Mouse (Mus musculus) lung, postnatal 25 days (tissue): ENCODE data around the gene Pim3.
A peak's percentile ranks its signal among the peaks of the same experiment; 100 is the strongest.

Experiments used
- DNase-seq: peaks from one replicate; pipeline ENCODE4 v3.0.0; 2022; ENCODE audit warnings: low spot score

Gene Pim3

GRCm38 (mm10) chr15:88881253-88882044 lies 19.5 kb downstream of the Pim3 start:
- DNase-seq, result no peak

GRCm38 (mm10) chr15:88882851-88883250 lies 20.9 kb downstream of the Pim3 start:
- DNase-seq, result no peak

GRCm38 (mm10) chr15:88883342-88883741 lies 21.4 kb downstream of the Pim3 start:
- no peak for DNase-seq

- no peak for DNase-seq
Measured at GRCm38 (mm10) chr15:88885376-88885775, 23.4 kb downstream of the Pim3 start.

- no peak for DNase-seq
Measured at GRCm38 (mm10) chr15:88889032-88889431, 27.0 kb downstream of the Pim3 start.

- DNase-seq, result no peak
Measured at GRCm38 (mm10) chr15:88889994-88890393, 28.0 kb downstream of the Pim3 start.

GRCm38 (mm10) chr15:88890751-88891675 lies 29.0 kb downstream of the Pim3 start:
- peak; percentile 86 for DNase-seq

GRCm38 (mm10) chr15:88891676-88892040 lies 29.7 kb downstream of the Pim3 start:
- DNase-seq, result no peak

- DNase-seq, result no peak
Measured at GRCm38 (mm10) chr15:88892252-88892651, 30.3 kb downstream of the Pim3 start.

- DNase-seq, result no peak
Measured at GRCm38 (mm10) chr15:88892876-88893275, 30.9 kb downstream of the Pim3 start.

- no peak for DNase-seq
Measured at GRCm38 (mm10) chr15:88895119-88895518, 33.1 kb downstream of the Pim3 start.

- DNase-seq, result no peak
Measured at GRCm38 (mm10) chr15:88895891-88896290, 33.9 kb downstream of the Pim3 start.

- no peak for DNase-seq
Measured at GRCm38 (mm10) chr15:88896341-88896980, 34.5 kb downstream of the Pim3 start.

GRCm38 (mm10) chr15:88902200-88902875 lies 40.4 kb downstream of the Pim3 start:
- peak; percentile 32 for DNase-seq

GRCm38 (mm10) chr15:88903086-88903485 lies 41.1 kb downstream of the Pim3 start:
- no peak for DNase-seq

GRCm38 (mm10) chr15:88904056-88904811 lies 42.2 kb downstream of the Pim3 start:
- DNase-seq, result no peak

- DNase-seq, result no peak
Measured at GRCm38 (mm10) chr15:88906347-88906746, 44.4 kb downstream of the Pim3 start.

GRCm38 (mm10) chr15:88915046-88915445 lies 53.1 kb downstream of the Pim3 start:
- no peak for DNase-seq
